Mouse (Mus musculus) small intestine, adult 2 months (tissue): ENCODE measurements around the gene Pmm2. TPM values are rescaled to one million over a fixed set of nuclear protein-coding genes. Genes with fewer than 3 reads are reported as not detected.

Source experiments
- H3K27ac ChIP-seq: fragments of 200-500 bp; 2 replicates; pipeline ENCODE4 v1.5.1; 2012; ENCODE audit warnings: low read depth, low read length, control low read depth, inconsistent platforms; ENCODE audit not compliant: insufficient read depth
- H3K27me3 ChIP-seq: fragments of 200-500 bp; 2 replicates; pipeline ENCODE4 v1.6.1; 2012; ENCODE audit warnings: mild to moderate bottlenecking, moderate library complexity, low read length, inconsistent platforms; ENCODE audit not compliant: control insufficient read depth, insufficient read depth
- H3K36me3 ChIP-seq: fragments of 200-500 bp; 2 replicates; pipeline ENCODE4 v1.6.1; 2012; ENCODE audit warnings: mild to moderate bottlenecking, low read length, control low read depth, inconsistent platforms; ENCODE audit not compliant: control insufficient read depth, insufficient read depth
- H3K4me1 ChIP-seq: fragments of 200-500 bp; 2 replicates; pipeline ENCODE4 v1.6.1; 2012; ENCODE audit warnings: low read length, inconsistent platforms, mixed read lengths; ENCODE audit not compliant: control insufficient read depth, insufficient read depth, insufficient read length
- H3K4me3 ChIP-seq: fragments of 200-500 bp; 2 replicates; pipeline ENCODE4 v1.5.1; 2012; ENCODE audit warnings: low read depth, mild to moderate bottlenecking, control low read depth, inconsistent platforms, low read length, moderate library complexity
- CTCF ChIP-seq: fragments of 200-500 bp; IDR thresholded peaks from 2 replicates; pipeline ENCODE4 v1.5.1; 2012; ENCODE audit warnings: low read depth, mild to moderate bottlenecking, control low read depth, inconsistent platforms, low read length, moderate library complexity, mixed read lengths; ENCODE audit not compliant: insufficient replicate concordance, insufficient read length; ENCODE audit errors: extremely low read depth
- POLR2A ChIP-seq: fragments of 200-500 bp; IDR thresholded peaks from 2 replicates; pipeline ENCODE4 v1.6.1; 2012; ENCODE audit warnings: low read depth, mild to moderate bottlenecking, control low read depth, inconsistent platforms, low read length, moderate library complexity
- WGBS: fragments of 180-500 bp; shearing (Covaris S2); methylation state at CpG from one replicate; pipeline ENCODE4 v1.1.7; 2018; 5-methylcytosine and 5-hydroxymethylcytosine counted together
- polyA plus RNA-seq: library from polyadenylated mRNA; depleted of rRNA; stranded (reverse); fragments of >200 nt; gene quantifications from 2 replicates; pipeline ENCODE4 v1.2.3, GENCODE M21; 2012

Pmm2 gene
- polyA plus RNA-seq, 1 experiment = 240 TPM

DNA sequence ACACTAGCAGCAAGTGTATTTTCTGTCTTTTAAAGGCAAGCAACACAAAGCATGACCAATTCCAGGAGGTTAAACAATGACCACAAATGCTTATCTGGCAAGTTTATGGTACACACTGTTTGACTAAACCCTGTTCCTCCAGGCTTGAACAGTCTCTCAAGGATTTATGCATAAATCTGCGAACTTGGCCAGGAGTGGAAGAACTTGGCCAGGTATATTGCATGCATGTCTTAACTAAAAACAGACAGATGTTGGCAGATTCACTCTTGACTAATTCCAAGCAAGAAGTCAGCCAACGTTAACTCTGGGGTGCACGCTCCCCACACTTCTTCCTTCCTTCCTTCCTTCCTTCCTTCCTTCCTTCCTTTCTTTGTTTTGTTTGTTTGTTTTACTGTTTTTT, 42.3 kb downstream of the Pmm2 start:
- Histone ChIP-seq H3K36me3 (no peaks in the 10 kb centered on the region), H3K4me1 (peaks cover 13% of the 10 kb centered on the region; the same call in 1 of the 2 replicates), H3K27ac (no peak overlapping the region), H3K27me3 (no peaks in the 10 kb centered on the region), H3K4me3 (no peak overlapping the region)
- 56% methylated on average over 3 of the region's 3 CpGs for WGBS
- TF ChIP-seq CTCF (no peak), POLR2A (no peak)

DNA sequence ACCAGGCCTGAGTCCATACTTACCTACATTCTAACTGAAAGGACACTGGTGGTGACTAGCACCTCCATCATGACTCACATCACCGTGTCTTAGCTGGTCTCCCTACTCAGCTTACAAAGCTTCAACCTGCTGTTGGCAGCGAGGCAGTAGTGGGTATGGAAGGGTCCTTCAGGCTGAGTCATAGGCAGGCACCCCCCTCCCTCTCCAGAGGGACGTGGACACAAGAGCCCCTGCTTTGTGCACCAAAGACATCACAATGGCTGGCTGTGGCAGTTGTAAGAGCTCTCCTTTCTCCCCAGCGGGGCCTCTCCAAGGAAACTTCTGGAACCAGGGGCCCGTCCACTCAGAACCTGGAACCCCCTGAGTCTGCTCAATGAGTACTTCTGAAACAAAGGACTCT, 43.0 kb downstream of the Pmm2 start, which contains the start of gene Gm5767:
Gene Gm5767, plus strand, starts transcription at position 301 of the 400 bp plus-strand sequence.
- H3K4me1 ChIP-seq = peaks cover 13% of the 10 kb centered on the region; the same call in 1 of the 2 replicates
- no peak for TF ChIP-seq POLR2A
- no peak for TF ChIP-seq CTCF
- no peak within 1 kb of the TSS for H3K27ac ChIP-seq
- H3K27me3 ChIP-seq = no peaks in the 10 kb centered on the region
- 85% methylated on average over 5 of the region's 5 CpGs for WGBS
- H3K4me3 ChIP-seq = no peak within 1 kb of the TSS
- no peaks in the 10 kb centered on the region for H3K36me3 ChIP-seq

DNA sequence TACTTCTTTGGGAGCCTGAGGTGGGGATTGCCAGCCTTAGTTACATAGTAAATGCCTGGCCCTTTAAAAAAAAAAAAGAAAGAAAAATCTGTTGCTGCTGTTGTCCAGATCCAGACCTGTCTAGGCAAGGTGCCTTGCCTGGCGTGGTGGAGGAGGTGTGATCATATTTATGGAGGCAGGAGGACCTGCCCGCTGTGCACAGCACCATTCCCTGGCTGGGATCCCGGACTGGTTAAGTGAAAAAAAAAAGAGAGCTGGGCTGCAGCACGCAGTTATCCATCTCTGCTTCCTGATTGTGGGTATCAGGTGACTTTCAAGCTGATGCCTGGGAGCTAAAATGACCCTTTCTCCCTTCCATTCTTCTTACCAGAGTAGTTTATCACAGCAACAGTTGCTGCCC, 47.6 kb downstream of the Pmm2 start:
- Histone ChIP-seq H3K27ac (no peak overlapping the region), H3K4me3 (no peak overlapping the region), H3K36me3 (peaks cover 11% of the 10 kb centered on the region), H3K4me1 (peaks cover 19% of the 10 kb centered on the region), H3K27me3 (no peaks in the 10 kb centered on the region)
- TF ChIP-seq CTCF = no peak
- TF ChIP-seq POLR2A = no peak
- 26% methylated on average over 4 of the region's 4 CpGs for WGBS

DNA sequence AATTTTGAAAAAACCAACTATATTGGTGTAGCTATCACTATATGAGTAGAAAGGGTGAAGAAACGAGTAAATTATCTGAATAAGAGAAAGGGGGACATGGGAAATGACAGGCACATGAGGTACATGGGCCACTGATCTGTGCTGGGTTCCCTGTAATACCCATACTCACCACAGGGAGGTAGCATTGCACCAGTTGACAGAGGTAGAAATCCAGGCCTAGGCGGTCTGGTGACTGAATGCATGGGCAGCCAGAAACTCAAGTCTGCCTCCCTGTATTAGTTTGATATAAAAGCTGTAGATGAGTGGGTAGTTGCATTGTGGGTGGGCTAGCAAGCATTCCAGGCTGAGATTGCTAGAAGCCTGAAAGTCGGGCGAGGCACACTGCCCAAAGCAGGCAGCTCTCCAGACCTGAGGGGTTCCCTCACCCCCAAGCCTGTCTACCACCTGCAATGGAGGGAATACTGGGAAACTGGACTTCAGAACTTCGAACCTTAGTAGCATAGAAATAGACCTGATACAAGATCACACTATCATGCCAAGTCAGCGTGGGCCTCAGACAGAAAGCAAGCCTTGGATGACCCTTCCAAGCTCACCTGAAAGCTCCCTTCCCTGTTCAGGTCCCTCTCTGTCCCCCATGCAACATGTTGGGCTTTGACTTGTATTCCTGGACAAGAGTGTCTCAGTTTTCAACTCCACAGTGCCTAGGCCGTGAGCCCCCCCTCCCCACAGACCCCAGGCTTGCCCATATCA, 48.8 kb downstream of the Pmm2 start:
- no peaks in the 10 kb centered on the region for H3K27me3 ChIP-seq
- H3K27ac ChIP-seq = peak overlapping the region; percentile 17; the same call in 1 of the 2 replicates
- 43% methylated on average over 7 of the region's 7 CpGs for WGBS
- H3K4me3 ChIP-seq = no peak overlapping the region
- no peak for TF ChIP-seq POLR2A
- TF ChIP-seq CTCF = peak; percentile 74; the same call in 1 of the 2 replicates
- H3K36me3 ChIP-seq = peaks cover 19% of the 10 kb centered on the region
- peaks cover 19% of the 10 kb centered on the region for H3K4me1 ChIP-seq

DNA sequence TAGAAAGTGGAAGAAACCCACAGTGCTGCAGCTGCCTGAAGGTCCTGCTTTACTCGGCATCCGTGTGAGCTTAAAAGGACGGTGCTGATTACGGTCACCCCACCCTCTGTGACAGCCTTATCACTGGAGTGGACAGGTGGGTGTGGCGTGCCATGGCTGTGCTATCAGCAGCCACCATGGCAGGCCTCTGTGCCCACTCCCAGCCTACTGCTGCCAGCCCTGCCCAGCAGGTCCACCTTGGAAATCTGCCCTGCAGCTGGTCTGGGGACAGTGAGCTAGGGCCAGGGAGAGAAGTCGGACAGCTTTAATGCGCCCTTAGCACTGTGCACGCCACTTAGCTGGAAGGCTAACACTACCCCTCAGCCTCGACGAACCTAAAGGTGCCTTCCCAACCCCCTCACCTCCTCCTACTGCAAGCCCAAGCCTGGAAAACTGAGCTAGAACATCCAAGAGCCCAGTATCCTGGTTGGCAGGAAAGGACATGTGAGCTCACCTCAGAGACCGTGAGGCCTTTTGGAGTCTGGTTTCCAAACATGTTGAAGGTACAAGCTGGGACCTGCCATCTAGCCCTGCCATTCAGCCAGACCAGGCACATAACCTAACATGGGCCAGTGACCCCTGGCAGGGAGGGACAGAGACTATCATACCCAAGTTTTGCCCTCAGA, 49.5 kb downstream of the Pmm2 start:
- TF ChIP-seq POLR2A (no peak), CTCF (no peak)
- Histone ChIP-seq H3K27me3 (no peaks in the 10 kb centered on the region), H3K36me3 (peaks cover 25% of the 10 kb centered on the region), H3K4me3 (peak overlapping the region; percentile 0; the same call in 1 of the 2 replicates), H3K27ac (peak overlapping the region; percentile 81), H3K4me1 (peaks cover 19% of the 10 kb centered on the region)
- 29% methylated on average over 11 of the region's 11 CpGs for WGBS

DNA sequence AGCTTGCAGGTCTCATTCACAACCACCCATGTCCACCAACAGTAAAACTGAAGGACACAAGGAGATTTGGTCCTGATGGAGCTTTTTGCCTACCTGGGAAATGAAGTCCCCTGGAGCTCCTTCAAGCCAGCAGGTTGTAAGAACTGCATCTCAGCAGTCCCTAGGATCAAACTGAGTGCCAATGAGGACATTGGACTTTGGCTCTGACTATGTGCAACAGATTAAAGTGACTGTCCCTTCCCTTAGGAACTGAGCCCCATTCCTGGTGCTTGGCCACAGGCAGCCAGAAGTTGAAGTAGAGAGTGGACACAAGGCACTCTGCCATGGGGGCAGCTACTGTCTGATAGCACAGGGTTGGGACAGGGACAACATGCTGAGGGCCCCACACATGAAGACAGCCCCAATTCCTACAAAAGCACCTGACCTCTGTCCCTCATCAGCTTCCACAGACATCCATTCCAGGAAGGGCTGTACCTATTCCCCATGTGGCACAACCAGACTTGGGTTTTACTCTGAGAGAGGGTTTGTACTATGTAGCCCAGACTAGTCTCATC, 50.2 kb downstream of the Pmm2 start:
- Histone ChIP-seq H3K36me3 (peaks cover 31% of the 10 kb centered on the region), H3K27ac (peak overlapping the region; percentile 81), H3K4me3 (no peak overlapping the region), H3K4me1 (peaks cover 19% of the 10 kb centered on the region), H3K27me3 (no peaks in the 10 kb centered on the region)
- TF ChIP-seq CTCF = no peak
- no peak for TF ChIP-seq POLR2A
